Mouse (Mus musculus): ENCODE results near the gene Gif. TPM values are rescaled to one million over a fixed set of nuclear protein-coding genes. Genes with fewer than 3 reads are reported as not detected.

Gif gene
- polyA plus RNA-seq, 1 experiment from 2014 or later: not detected

DNA sequence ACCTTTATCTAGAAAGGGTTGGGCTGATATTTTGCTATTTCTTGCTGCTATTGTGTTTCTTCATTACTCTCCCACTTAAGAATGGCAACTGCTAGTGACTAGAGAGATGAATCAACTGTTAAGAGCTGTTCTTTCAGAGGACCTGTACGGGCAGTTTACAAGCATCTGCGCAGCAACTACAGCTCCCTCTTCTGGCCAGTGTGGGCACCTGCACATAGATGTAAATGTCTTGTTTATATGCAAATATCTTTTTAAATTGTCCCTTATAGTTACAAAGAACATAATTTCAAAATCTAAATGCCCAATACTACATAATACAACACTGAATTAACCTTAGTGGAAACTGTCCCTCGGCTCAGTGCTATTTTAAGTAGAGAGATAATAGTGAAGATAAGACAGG, 20.8 kb downstream of the Gif start:
- Histone ChIP-seq H3K27me3 (no peaks in the 10 kb centered on the region), H3K4me1 (peaks cover 10% of the 10 kb centered on the region), H3K4me2 (no peak overlapping the region), H3K9me3 (replicated peaks) (no peaks in the 10 kb centered on the region), H3K4me3 (replicated peaks) (no peak overlapping the region), H3K27ac (no peak overlapping the region), H3K36me3 (peaks cover 8% of the 10 kb centered on the region), H3K9ac (no peak overlapping the region)
- WGBS: 18% methylated on average over 3 of the region's 3 CpGs
- ATAC-seq (replicated peaks; ENCODE audit: low FRiP score): no peak

DNA sequence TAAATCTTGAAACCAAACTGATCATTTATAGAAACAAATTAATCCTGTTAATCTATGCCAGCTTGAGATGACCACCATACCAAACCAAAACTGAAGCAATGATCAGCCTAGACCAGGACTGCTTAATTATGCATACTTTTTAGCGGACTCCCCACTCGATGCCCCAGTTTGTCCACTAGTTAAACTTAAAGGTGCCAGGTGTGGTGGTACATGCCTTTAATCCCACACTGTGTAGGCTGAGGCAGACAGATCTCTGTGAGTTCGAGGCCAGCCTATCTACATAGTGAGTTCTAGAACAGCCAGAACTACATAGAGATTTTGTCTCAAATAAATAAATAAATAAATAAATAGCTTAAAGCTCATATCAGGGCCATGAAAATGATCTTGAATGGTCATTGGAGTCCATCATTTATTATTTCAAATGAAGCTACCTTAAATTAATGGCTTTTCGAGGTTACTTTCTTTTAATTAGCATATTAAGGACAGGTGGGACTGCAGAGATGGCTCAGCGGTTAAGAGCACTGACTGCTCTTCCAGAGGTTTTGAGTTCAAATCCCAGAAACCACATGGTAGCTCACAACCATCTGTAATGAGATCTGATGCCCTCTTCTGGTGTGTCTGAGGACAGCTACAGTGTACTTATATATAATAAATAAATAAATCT, 22.0 kb downstream of the Gif start:
- Histone ChIP-seq H3K4me2 (peak overlapping the region; percentile 79), H3K4me3 (replicated peaks) (peak overlapping the region; percentile 74), H3K27ac (no peak overlapping the region), H3K36me3 (peaks cover 20% of the 10 kb centered on the region), H3K9ac (no peak overlapping the region), H3K9me3 (replicated peaks) (no peaks in the 10 kb centered on the region), H3K27me3 (no peaks in the 10 kb centered on the region), H3K4me1 (peaks cover 10% of the 10 kb centered on the region)
- ATAC-seq (replicated peaks; ENCODE audit: low FRiP score): peak; percentile 13; the same call in 1 of the 2 replicates
- 90% methylated on average over 5 of the region's 5 CpGs for WGBS

DNA sequence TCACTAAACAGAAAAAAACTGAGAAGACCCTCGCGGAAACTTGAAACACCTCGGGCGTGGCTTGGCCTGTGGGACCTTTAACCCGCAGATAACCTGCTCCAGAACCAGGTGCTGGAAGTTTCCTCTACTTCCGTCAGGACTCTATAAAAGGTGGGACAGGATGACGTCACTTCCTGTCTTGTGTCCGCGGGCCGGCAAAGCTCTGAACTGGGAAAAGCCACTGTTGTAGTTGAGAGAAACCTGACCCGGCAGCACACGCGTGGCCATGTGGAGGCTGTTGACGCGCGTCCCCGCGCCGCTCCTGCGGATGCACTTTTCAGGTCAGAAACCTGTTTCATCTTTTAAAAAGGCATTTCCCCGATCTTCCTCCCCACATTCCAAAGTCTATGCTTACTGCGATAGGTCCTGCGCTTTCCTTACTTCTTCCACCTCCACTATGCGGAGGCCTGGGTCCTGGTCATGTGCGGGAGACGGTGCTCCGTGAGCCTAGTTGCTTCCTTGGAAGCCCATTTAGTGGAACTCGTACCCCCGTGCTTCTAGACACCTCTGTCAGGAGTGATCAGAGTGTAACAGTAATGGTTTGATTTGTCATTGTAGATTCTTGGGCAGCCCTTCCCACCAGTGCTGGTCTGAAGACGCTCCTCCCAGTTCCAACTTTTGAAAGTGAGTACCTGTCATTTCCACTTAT, 23.0 kb downstream of the Gif start, which contains the start of gene Mrpl16:
Gene Mrpl16, plus strand, starts transcription at position 187 of the 688 bp plus-strand sequence.
- under 1% methylated on average over 30 of the region's 30 CpGs for WGBS

DNA sequence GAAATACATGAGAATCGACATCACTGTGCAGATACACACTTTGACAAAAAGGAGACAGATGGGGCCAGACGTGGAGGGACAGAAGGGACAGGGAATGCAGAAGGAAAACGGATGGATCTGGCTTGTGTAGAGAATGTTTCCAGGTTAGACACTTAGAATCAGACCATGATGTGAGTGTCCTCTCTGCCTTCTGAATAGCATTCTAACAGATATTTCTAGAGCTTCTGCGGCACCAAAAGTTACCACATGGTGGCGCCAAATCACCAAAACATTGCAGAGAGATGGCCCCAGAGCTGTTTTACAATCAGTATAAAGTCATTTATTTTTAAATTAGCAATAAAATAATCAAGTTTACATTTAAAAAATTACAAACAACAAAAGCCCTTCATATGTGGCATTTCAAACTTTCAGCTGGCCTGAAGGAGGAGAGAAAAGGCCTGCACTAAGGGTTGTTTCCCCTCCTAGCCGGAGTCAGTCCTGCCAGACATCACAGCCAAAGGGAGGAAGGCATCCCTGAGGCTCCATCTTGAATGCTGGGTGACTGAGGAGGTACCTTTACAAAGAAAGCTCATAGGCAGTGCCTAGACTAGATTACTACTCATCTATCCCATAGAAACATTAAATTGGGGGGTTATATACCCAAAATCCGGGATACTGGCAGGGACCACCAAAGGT, 30.0 kb downstream of the Gif start:
- Histone ChIP-seq H3K4me2 (no peak overlapping the region), H3K9me3 (replicated peaks) (no peaks in the 10 kb centered on the region), H3K4me1 (no peaks in the 10 kb centered on the region), H3K27ac (no peak overlapping the region), H3K4me3 (replicated peaks) (no peak overlapping the region), H3K27me3 (no peaks in the 10 kb centered on the region), H3K9ac (no peak overlapping the region), H3K36me3 (peaks cover 54% of the 10 kb centered on the region)
- 60% methylated on average over 7 of the region's 7 CpGs for WGBS
- ATAC-seq (replicated peaks; ENCODE audit: low FRiP score): no peak

More for the DNA sequence above, 23.0 kb downstream of the Gif start, which contains the start of gene Mrpl16:
- H3K36me3 ChIP-seq: peaks cover 28% of the 10 kb centered on the region
- no peaks in the 10 kb centered on the region for H3K9me3 ChIP-seq (replicated peaks)
- H3K9ac ChIP-seq: peak within 1 kb of the TSS; percentile 74
- ATAC-seq (replicated peaks; ENCODE audit: low FRiP score): peak; percentile 92
- no peaks in the 10 kb centered on the region for H3K27me3 ChIP-seq
- peak within 1 kb of the TSS; percentile 72 for H3K27ac ChIP-seq
- H3K4me1 ChIP-seq: peaks cover 10% of the 10 kb centered on the region
- peak within 1 kb of the TSS; percentile 79 for H3K4me2 ChIP-seq
- peak within 1 kb of the TSS; percentile 74 for H3K4me3 ChIP-seq (replicated peaks)

GRCm38 (mm10) chr19:11785409-11786154, 38.2 kb downstream of the Gif start:
- 81% methylated on average over 14 of the region's 14 CpGs for WGBS
- H3K27ac ChIP-seq: no peak overlapping the region
- 0 out of 2 replicates have a peak, but pooled peaks have one; percentile 54 for ATAC-seq (replicated peaks; ENCODE audit: low FRiP score)
- H3K4me1 ChIP-seq: 0 out of 2 replicates have a peak, but pooled peaks cover 5% of the 10 kb centered on the region
- H3K27me3 ChIP-seq: no peaks in the 10 kb centered on the region
- H3K36me3 ChIP-seq: peaks cover 38% of the 10 kb centered on the region
- no peaks in the 10 kb centered on the region for H3K9me3 ChIP-seq (replicated peaks)
- H3K4me3 ChIP-seq (replicated peaks): no peak overlapping the region
- no peak overlapping the region for H3K4me2 ChIP-seq
- no peak overlapping the region for H3K9ac ChIP-seq

DNA sequence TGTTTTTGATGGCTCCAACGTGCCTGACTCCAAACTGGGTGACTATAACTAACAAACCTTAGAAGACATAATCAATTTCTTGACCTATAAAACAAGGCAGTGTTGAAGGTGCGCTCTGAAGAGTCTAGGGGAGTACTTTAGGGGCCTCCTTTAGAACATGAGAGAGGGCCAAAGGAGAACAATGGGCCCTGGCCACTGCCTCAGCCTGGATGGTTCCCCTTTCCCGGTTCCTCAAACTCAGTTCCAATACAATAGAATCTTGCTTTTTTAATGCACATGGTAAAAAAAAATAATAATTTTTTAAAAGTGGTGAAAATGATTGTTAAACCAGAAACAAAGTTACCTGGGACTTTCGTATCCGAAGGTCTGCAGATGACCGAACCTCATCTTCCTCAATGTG, 40.5 kb downstream of the Gif start:
- Histone ChIP-seq H3K9ac (no peak overlapping the region), H3K36me3 (peaks cover 32% of the 10 kb centered on the region), H3K27me3 (no peaks in the 10 kb centered on the region)

GRCm38 (mm10) chr19:11788876-11789275, 41.5 kb downstream of the Gif start:
- ATAC-seq (replicated peaks; ENCODE audit: low FRiP score): peak; percentile 75; the same call in 1 of the 2 replicates
- Histone ChIP-seq H3K4me2 (no peak overlapping the region), H3K36me3 (peaks cover 25% of the 10 kb centered on the region), H3K4me3 (replicated peaks) (no peak overlapping the region), H3K4me1 (0 out of 2 replicates have a peak, but pooled peaks cover 5% of the 10 kb centered on the region), H3K9me3 (replicated peaks) (no peaks in the 10 kb centered on the region), H3K27me3 (no peaks in the 10 kb centered on the region), H3K9ac (no peak overlapping the region), H3K27ac (peak overlapping the region; percentile 59; the same call in 1 of the 2 replicates)
- WGBS: 44% methylated on average over 6 of the region's 6 CpGs

More for the DNA sequence above, 40.5 kb downstream of the Gif start:
- H3K9me3 ChIP-seq (replicated peaks): no peaks in the 10 kb centered on the region
- 91% methylated on average over 6 of the region's 6 CpGs for WGBS
- H3K4me3 ChIP-seq (replicated peaks): no peak overlapping the region
- H3K4me1 ChIP-seq: 0 out of 2 replicates have a peak, but pooled peaks cover 5% of the 10 kb centered on the region
- ATAC-seq (replicated peaks; ENCODE audit: low FRiP score): no peak
- H3K27ac ChIP-seq: no peak overlapping the region
- no peak overlapping the region for H3K4me2 ChIP-seq

DNA sequence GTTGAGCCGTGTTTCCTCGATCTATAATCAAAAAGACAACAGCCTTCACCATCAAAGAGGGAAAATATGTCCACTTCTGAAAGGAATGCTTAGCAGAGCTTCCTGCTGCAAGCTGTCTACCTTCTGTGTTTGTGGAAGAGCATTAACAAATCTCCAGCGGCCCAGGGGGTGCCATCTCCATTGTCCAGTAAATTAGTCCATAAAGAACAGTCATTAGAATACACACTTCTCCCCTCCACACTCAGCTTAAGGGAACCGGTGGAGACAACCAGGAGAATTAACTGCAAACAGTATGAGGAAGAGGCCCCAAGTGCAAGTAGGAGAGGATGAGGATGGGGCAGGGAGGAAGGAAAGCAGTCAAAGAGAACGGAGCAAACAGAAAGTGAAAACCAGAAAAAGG, 44.5 kb downstream of the Gif start:
- Histone ChIP-seq H3K4me2 (no peak overlapping the region), H3K4me3 (replicated peaks) (no peak overlapping the region), H3K27ac (no peak overlapping the region), H3K36me3 (peaks cover 17% of the 10 kb centered on the region), H3K9ac (no peak overlapping the region), H3K27me3 (no peaks in the 10 kb centered on the region), H3K9me3 (replicated peaks) (no peaks in the 10 kb centered on the region), H3K4me1 (0 out of 2 replicates have a peak, but pooled peaks cover 5% of the 10 kb centered on the region)
- WGBS: 72% methylated on average over 5 of the region's 5 CpGs
- ATAC-seq (replicated peaks; ENCODE audit: low FRiP score): no peak

GRCm38 (mm10) chr19:11793741-11794359, 46.5 kb downstream of the Gif start:
- no peak overlapping the region for H3K27ac ChIP-seq
- H3K36me3 ChIP-seq: 0 out of 2 replicates have a peak, but pooled peaks cover 5% of the 10 kb centered on the region
- 70% methylated on average over 2 of the region's 2 CpGs for WGBS
- no peak overlapping the region for H3K4me3 ChIP-seq (replicated peaks)
- no peaks in the 10 kb centered on the region for H3K27me3 ChIP-seq
- H3K9me3 ChIP-seq (replicated peaks): no peaks in the 10 kb centered on the region
- H3K9ac ChIP-seq: no peak overlapping the region
- no peak for ATAC-seq (replicated peaks; ENCODE audit: low FRiP score)
- 0 out of 2 replicates have a peak, but pooled peaks cover 5% of the 10 kb centered on the region for H3K4me1 ChIP-seq
- H3K4me2 ChIP-seq: no peak overlapping the region

DNA sequence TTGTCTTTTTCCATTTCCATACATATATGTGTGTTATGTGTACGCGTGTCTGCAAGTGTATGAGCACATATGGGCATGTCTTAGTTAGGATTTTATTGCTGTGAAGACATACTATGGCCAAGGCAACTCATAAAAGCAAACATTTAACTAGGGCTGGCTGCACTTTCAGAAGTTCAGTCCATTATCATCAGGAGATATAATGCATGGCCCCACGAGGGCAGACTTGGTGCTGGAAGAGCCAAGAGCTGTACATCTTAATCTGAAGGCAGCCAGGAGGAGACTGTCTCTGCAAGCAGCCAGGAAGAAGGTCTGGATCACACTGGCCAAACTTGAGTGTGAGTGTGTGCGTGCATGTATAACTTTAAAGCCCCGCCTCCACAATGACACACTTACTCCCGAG, 47.1 kb downstream of the Gif start:
- no peak for ATAC-seq (replicated peaks; ENCODE audit: low FRiP score)
- WGBS: 75% methylated on average over 6 of the region's 6 CpGs
- Histone ChIP-seq H3K9me3 (replicated peaks) (no peaks in the 10 kb centered on the region), H3K36me3 (no peaks in the 10 kb centered on the region), H3K4me3 (replicated peaks) (no peak overlapping the region), H3K27ac (no peak overlapping the region), H3K9ac (no peak overlapping the region), H3K27me3 (no peaks in the 10 kb centered on the region), H3K4me1 (0 out of 2 replicates have a peak, but pooled peaks cover under 1% of the 10 kb centered on the region), H3K4me2 (no peak overlapping the region)
